Mouse (Mus musculus) liver, postnatal 0 days (tissue): ENCODE measurements around the gene Pex26. TPM values are rescaled to one million over a fixed set of nuclear protein-coding genes. Genes with fewer than 3 reads are reported as not detected.

Experiments
- ATAC-seq: fragments of 200-750 bp; cut with Nextera tagmentation; 2 replicates; pipeline ENCODE4 v1.8.0; 2017; ENCODE audit warnings: mild to moderate bottlenecking, moderate library complexity
- DNase-seq: peaks from one replicate; pipeline ENCODE4 v3.0.0-alpha.2; 2016
- H3K27ac ChIP-seq: fragments of 300-500 bp; sonication (generic); 2 replicates; pipeline ENCODE4 v1.5.1; 2014; ENCODE audit warnings: antibody characterized with exemption, moderate library complexity, mild to moderate bottlenecking, low read depth
- H3K27me3 ChIP-seq: fragments of 300-500 bp; sonication (generic); 2 replicates; pipeline ENCODE4 v1.6.1; 2014; ENCODE audit warnings: low read length, control low read depth, mixed read lengths; ENCODE audit not compliant: insufficient read depth
- H3K36me3 ChIP-seq: fragments of 300-500 bp; sonication (generic); replicated peaks from 2 replicates; pipeline ENCODE4 v1.6.1; 2014; ENCODE audit warnings: mild to moderate bottlenecking, control low read depth, low read length, moderate library complexity, mixed read lengths; ENCODE audit not compliant: insufficient read depth
- H3K4me1 ChIP-seq: fragments of 300-500 bp; sonication (generic); 2 replicates; pipeline ENCODE4 v1.6.1; 2014; ENCODE audit warnings: antibody characterized with exemption, mild to moderate bottlenecking, control low read depth; ENCODE audit not compliant: insufficient read depth
- H3K4me2 ChIP-seq: fragments of 300-500 bp; sonication (generic); 2 replicates; pipeline ENCODE4 v1.6.1; 2014; ENCODE audit warnings: low read depth, mild to moderate bottlenecking, low read length, moderate library complexity, mixed read lengths
- H3K4me3 ChIP-seq: fragments of 300-500 bp; sonication (generic); 2 replicates; pipeline ENCODE4 v1.5.1; 2014; ENCODE audit warnings: low read depth, low read length
- H3K9ac ChIP-seq: fragments of 300-500 bp; sonication (generic); replicated peaks from 2 replicates; pipeline ENCODE4 v1.6.1; 2014; ENCODE audit warnings: mild to moderate bottlenecking, moderate library complexity
- H3K9me3 ChIP-seq: fragments of 300-500 bp; sonication (generic); 2 replicates; pipeline ENCODE4 v1.6.1; 2016; ENCODE audit warnings: mild to moderate bottlenecking, control low read depth, low read length, mixed read lengths
- CTCF ChIP-seq: sonication (generic); IDR thresholded peaks from 2 replicates; pipeline ENCODE4 v1.5.1; 2016; ENCODE audit warnings: antibody characterized with exemption, low read depth
- EP300 ChIP-seq: IDR thresholded peaks from 2 replicates; pipeline ENCODE4 v1.6.1; 2016; ENCODE audit warnings: antibody characterized with exemption, low read depth, mild to moderate bottlenecking
- WGBS: fragments of 180-500 bp; shearing (Covaris S2); extraction: QIAGEN DNeasy Blood & Tissue Kit; methylation state at CpG from one replicate; pipeline ENCODE4 v1.1.7; 2014; ENCODE audit not compliant: insufficient replicate concordance; 5-methylcytosine and 5-hydroxymethylcytosine counted together
- polyA plus RNA-seq: library from polyadenylated mRNA; unstranded; fragments of >200 nt; fragmentation: Nextera tagmentation; extraction: Ambion mirVana; gene quantifications from 2 replicates; pipeline ENCODE4 v1.2.1, GENCODE M21; 2015

The Pex26 gene
- polyA plus RNA-seq, 1 experiment from 2014 or later = 4.2 TPM

GRCm38 (mm10) chr6:121148360-121148759 lies 35.1 kb upstream of the Pex26 start:
- Histone ChIP-seq H3K4me3 (no peak overlapping the region), H3K27ac (no peak overlapping the region), H3K27me3 (no peaks in the 10 kb centered on the region), H3K36me3 (no peaks in the 10 kb centered on the region), H3K9ac (no peak overlapping the region), H3K4me2 (no peak overlapping the region), H3K4me1 (peaks cover 7% of the 10 kb centered on the region; the same call in 1 of the 2 replicates), H3K9me3 (no peaks in the 10 kb centered on the region)
- DNase-seq = no peak
- TF ChIP-seq CTCF (no peak), EP300 (no peak)
- ATAC-seq = no peak
- WGBS = 32% methylated on average over 3 of the region's 3 CpGs

GRCm38 (mm10) chr6:121149420-121149819 lies 34.0 kb upstream of the Pex26 start:
- ATAC-seq (no peak), DNase-seq (no peak)
- Histone ChIP-seq H3K36me3 (no peaks in the 10 kb centered on the region), H3K4me2 (no peak overlapping the region), H3K4me3 (no peak overlapping the region), H3K9me3 (no peaks in the 10 kb centered on the region), H3K9ac (no peak overlapping the region), H3K4me1 (peaks cover 5% of the 10 kb centered on the region; the same call in 1 of the 2 replicates), H3K27ac (no peak overlapping the region), H3K27me3 (no peaks in the 10 kb centered on the region)
- TF ChIP-seq EP300 (no peak), CTCF (no peak)
- WGBS = 31% methylated on average over 3 of the region's 3 CpGs

- 90% methylated on average over 8 of the region's 8 CpGs for WGBS
- ATAC-seq (no peak), DNase-seq (no peak)
- H3K4me1 ChIP-seq = peaks cover 2% of the 10 kb centered on the region; the same call in 1 of the 2 replicates
- H3K4me2 ChIP-seq = no peak overlapping the region
- TF ChIP-seq CTCF = no peak
- no peak overlapping the region for H3K27ac ChIP-seq
- no peaks in the 10 kb centered on the region for H3K9me3 ChIP-seq
- H3K4me3 ChIP-seq = no peak overlapping the region
- H3K36me3 ChIP-seq = no peaks in the 10 kb centered on the region
- no peaks in the 10 kb centered on the region for H3K27me3 ChIP-seq
- H3K9ac ChIP-seq = no peak overlapping the region
These were observed 33.3 kb upstream of the Pex26 start for GRCm38 (mm10) chr6:121150126-121150525.

GRCm38 (mm10) chr6:121151732-121152131 lies 31.7 kb upstream of the Pex26 start:
- H3K4me1 ChIP-seq = peaks cover 2% of the 10 kb centered on the region; the same call in 1 of the 2 replicates
- no peak overlapping the region for H3K4me3 ChIP-seq
- ATAC-seq (peak; percentile 99), DNase-seq (peak; percentile 80)
- peak overlapping the region; percentile 18; the same call in 1 of the 2 replicates for H3K27ac ChIP-seq
- H3K4me2 ChIP-seq = no peak overlapping the region
- H3K9me3 ChIP-seq = no peaks in the 10 kb centered on the region
- no peak overlapping the region for H3K9ac ChIP-seq
- no peaks in the 10 kb centered on the region for H3K27me3 ChIP-seq
- WGBS = 60% methylated on average over 6 of the region's 6 CpGs
- H3K36me3 ChIP-seq = no peaks in the 10 kb centered on the region
- TF ChIP-seq CTCF (no peak), EP300 (peak; percentile 51; the same call in 1 of the 2 replicates)

- ATAC-seq = no peak
- Histone ChIP-seq H3K4me3 (no peak overlapping the region), H3K9me3 (no peaks in the 10 kb centered on the region), H3K27ac (no peak overlapping the region), H3K36me3 (no peaks in the 10 kb centered on the region), H3K4me1 (peaks cover 2% of the 10 kb centered on the region; the same call in 1 of the 2 replicates), H3K9ac (no peak overlapping the region), H3K27me3 (no peaks in the 10 kb centered on the region), H3K4me2 (no peak overlapping the region)
- DNase-seq = no peak
- TF ChIP-seq EP300 (no peak), CTCF (no peak)
- WGBS = 76% methylated on average over 8 of the region's 8 CpGs
These were observed 30.3 kb upstream of the Pex26 start for GRCm38 (mm10) chr6:121153177-121153576.

- no peak for TF ChIP-seq CTCF
- Histone ChIP-seq H3K9me3 (no peaks in the 10 kb centered on the region), H3K4me2 (no peak overlapping the region), H3K36me3 (no peaks in the 10 kb centered on the region), H3K27ac (no peak overlapping the region), H3K4me3 (no peak overlapping the region), H3K9ac (no peak overlapping the region), H3K4me1 (peaks cover 3% of the 10 kb centered on the region), H3K27me3 (no peaks in the 10 kb centered on the region)
- DNase-seq (no peak), ATAC-seq (no peak)
- WGBS = 90% methylated on average over 16 of the region's 16 CpGs
These were observed 28.8 kb upstream of the Pex26 start for GRCm38 (mm10) chr6:121154451-121155300.
